Mouse (Mus musculus) MEL (cell line): ENCODE measurements around the gene Olfr288. TPM values are rescaled to one million over a fixed set of nuclear protein-coding genes. Genes with fewer than 3 reads are reported as not detected.

Experiments used
- DNase-seq: peaks from one replicate; pipeline ENCODE4 v3.0.0; 2011; ENCODE audit warnings: low read depth, low spot score
- H3K27ac ChIP-seq: 2 replicates; pipeline ENCODE4 v1.5.1; 2012; ENCODE audit warnings: low read depth, mild to moderate bottlenecking, control low read depth, low read length, moderate library complexity; ENCODE audit not compliant: control insufficient read depth
- H3K27me3 ChIP-seq, 2 experiments: fragments of 150-350 bp in 1 of 2; sonication (generic) in 1 of 2; 2 replicates each; pipeline ENCODE4 v1.6.1; 2012; ENCODE audit warnings: low read length in 2 of 2, mild to moderate bottlenecking in 2 of 2, improper control_type of control experiment in 1 of 2, moderate library complexity in 1 of 2; ENCODE audit not compliant: insufficient read depth in 2 of 2, control insufficient read depth in 1 of 2
- H3K36me3 ChIP-seq, 2 experiments: 2 replicates each; pipeline ENCODE4 v1.6.1; 2012 to 2014; ENCODE audit warnings: low read length in 2 of 2, improper control_type of control experiment in 1 of 2, inconsistent platforms in 1 of 2, mild to moderate bottlenecking in 1 of 2; ENCODE audit not compliant: insufficient read depth in 2 of 2, control insufficient read depth in 1 of 2
- H3K4me1 ChIP-seq, 2 experiments: fragments of 150-350 bp in 1 of 2; sonication (generic) in 1 of 2; 2 replicates each; pipeline ENCODE4 v1.6.1; 2012; ENCODE audit warnings: low read length in 2 of 2, improper control_type of control experiment in 1 of 2, mild to moderate bottlenecking in 1 of 2; ENCODE audit not compliant: insufficient read depth in 2 of 2, control insufficient read depth in 1 of 2
- H3K4me3 ChIP-seq, 2 experiments: fragments of 150-350 bp in 1 of 2; sonication (generic) in 1 of 2; 2 replicates each; pipeline ENCODE4 v1.5.1; 2012; ENCODE audit warnings: low read depth in 2 of 2, low read length in 2 of 2, mild to moderate bottlenecking in 2 of 2, moderate library complexity in 2 of 2, control low read depth in 1 of 2, improper control_type of control experiment in 1 of 2; ENCODE audit not compliant: control insufficient read depth in 1 of 2, insufficient read depth in 1 of 2
- H3K79me2 ChIP-seq: 2 replicates; pipeline ENCODE4 v1.6.1; 2012; ENCODE audit warnings: mild to moderate bottlenecking, low read length, moderate library complexity; ENCODE audit not compliant: control insufficient read depth, poor library complexity, insufficient read depth
- H3K9ac ChIP-seq: 2 replicates; pipeline ENCODE4 v1.6.1; 2012; ENCODE audit warnings: low read depth, mild to moderate bottlenecking, control low read depth, low read length, moderate library complexity; ENCODE audit not compliant: control insufficient read depth, poor library complexity, severe bottlenecking
- H3K9me3 ChIP-seq: fragments of 150-350 bp; sonication (generic); replicated peaks from 2 replicates; pipeline ENCODE4 v1.6.1; 2012; ENCODE audit warnings: mild to moderate bottlenecking, low read length, improper control_type of control experiment, moderate library complexity; ENCODE audit not compliant: insufficient read depth
- CTCF ChIP-seq, 3 experiments: IDR thresholded peaks in 2 of 3; conservative IDR thresholded peaks in 1 of 3; 2 replicates each; pipeline ENCODE4 v1.5.1; 2011 to 2012; ENCODE audit warnings: low read length in 3 of 3, low read depth in 2 of 3, mild to moderate bottlenecking in 2 of 3, improper control_type of control experiment in 1 of 3, inconsistent platforms in 1 of 3, mixed read lengths in 1 of 3, moderate library complexity in 1 of 3; ENCODE audit not compliant: control insufficient read depth in 1 of 3, insufficient read depth in 1 of 3, poor library complexity in 1 of 3, severe bottlenecking in 1 of 3
- E2F4 ChIP-seq: IDR thresholded peaks from 2 replicates; pipeline ENCODE4 v1.6.1; 2011; ENCODE audit warnings: low read depth, low read length, improper control_type of control experiment, borderline replicate concordance
- EP300 ChIP-seq, 2 experiments: IDR thresholded peaks; 2 replicates each; pipeline ENCODE4 v1.6.1; 2011; ENCODE audit warnings: improper control_type of control experiment in 2 of 2, low read length in 2 of 2, low read depth in 1 of 2, mild to moderate bottlenecking in 1 of 2
- GATA1 ChIP-seq: IDR thresholded peaks from 2 replicates; pipeline ENCODE4 v1.6.1; 2011; ENCODE audit warnings: low read depth, low read length, improper control_type of control experiment
- JUND ChIP-seq: IDR thresholded peaks from 2 replicates; pipeline ENCODE4 v1.6.1; 2011; ENCODE audit warnings: low read depth, mild to moderate bottlenecking, improper control_type of control experiment, low read length
- MAFK ChIP-seq: IDR thresholded peaks from 2 replicates; pipeline ENCODE4 v1.6.1; 2011; ENCODE audit warnings: low read depth, mild to moderate bottlenecking, low read length, improper control_type of control experiment, borderline replicate concordance
- MEF2A ChIP-seq: IDR thresholded peaks from 2 replicates; pipeline ENCODE4 v1.6.1; 2014; ENCODE audit warnings: low read depth, mild to moderate bottlenecking, inconsistent platforms, low read length, improper control_type of control experiment; ENCODE audit not compliant: poor library complexity, insufficient replicate concordance, severe bottlenecking; ENCODE audit errors: extremely low read depth
- MYB ChIP-seq: IDR thresholded peaks from 2 replicates; pipeline ENCODE4 v1.6.1; 2011; ENCODE audit warnings: mild to moderate bottlenecking, low read depth, low read length, improper control_type of control experiment
- POLR2AphosphoS2 ChIP-seq: IDR thresholded peaks from 2 replicates; pipeline ENCODE4 v1.6.1; 2011; ENCODE audit warnings: low read length, improper control_type of control experiment
- RAD21 ChIP-seq: IDR thresholded peaks from 2 replicates; pipeline ENCODE4 v1.6.1; 2011; ENCODE audit warnings: mild to moderate bottlenecking, low read depth, low read length, improper control_type of control experiment
- RCOR1 ChIP-seq: IDR thresholded peaks from 2 replicates; pipeline ENCODE4 v1.6.1; 2012; ENCODE audit warnings: low read depth, mild to moderate bottlenecking, inconsistent platforms, low read length, improper control_type of control experiment
- SIN3A ChIP-seq: IDR thresholded peaks from 2 replicates; pipeline ENCODE4 v1.6.1; 2012; ENCODE audit warnings: low read length, improper control_type of control experiment, inconsistent platforms
- SMC3 ChIP-seq: IDR thresholded peaks from 2 replicates; pipeline ENCODE4 v1.6.1; 2011; ENCODE audit warnings: low read depth, low read length, improper control_type of control experiment
- TAL1 ChIP-seq: IDR thresholded peaks from 2 replicates; pipeline ENCODE4 v1.6.1; 2012; ENCODE audit warnings: mild to moderate bottlenecking, inconsistent platforms, low read length, moderate library complexity, mixed read lengths
- TBP ChIP-seq: IDR thresholded peaks from 2 replicates; pipeline ENCODE4 v1.8.0; 2011; ENCODE audit warnings: low read depth, low read length, improper control_type of control experiment
- USF1 ChIP-seq: IDR thresholded peaks from 2 replicates; pipeline ENCODE4 v1.6.1; 2014; ENCODE audit warnings: low read depth, mild to moderate bottlenecking, inconsistent platforms, low read length, improper control_type of control experiment, moderate library complexity
- ZC3H11A ChIP-seq: IDR thresholded peaks from 2 replicates; pipeline ENCODE4 v1.6.1; 2012; ENCODE audit warnings: low read depth, mild to moderate bottlenecking, inconsistent platforms, low read length, improper control_type of control experiment
- ZKSCAN1 ChIP-seq: IDR thresholded peaks from 2 replicates; pipeline ENCODE4 v1.6.1; 2012; ENCODE audit warnings: low read depth, mild to moderate bottlenecking, inconsistent platforms, low read length, improper control_type of control experiment, moderate library complexity
- polyA plus RNA-seq, 2 experiments: library from polyadenylated mRNA; stranded (reverse) in 1 of 2; unstranded in 1 of 2; fragments of >175 nt in 1 of 2; fragments of >200 nt in 1 of 2; gene quantifications; 2 replicates each; pipeline versions ENCODE4 v1.2.1 to v1.2.4; 2012; ENCODE audit warnings: low replicate concordance in 2 of 2, low read depth in 1 of 2; ENCODE audit not compliant: insufficient read length in 2 of 2, insufficient read depth in 1 of 2, missing spikeins in 1 of 2
- total RNA-seq: library from RNA; depleted of rRNA; stranded (reverse); fragments of 300-350 nt; gene quantifications from 2 replicates; pipeline ENCODE4 v1.2.3, GENCODE M21; 2012

Olfr288 gene
- total and polyA plus RNA-seq, 3 experiments: not detected

GRCm38 (mm10) chr15:98155272-98155671 lies 40.1 kb downstream of the Olfr288 start:
- Histone ChIP-seq H3K27ac (no peak overlapping the region), H3K4me3 (no peak overlapping the region), H3K9me3 (no peaks in the 10 kb centered on the region), H3K9ac (no peak overlapping the region), H3K36me3 (peaks cover 0 to 2% of the 10 kb centered on the region in 2 experiments; a peak in 1 of 4 replicates), H3K4me1 (0 out of 4 replicates have a peak, but pooled peaks cover 0 to 2% of the 10 kb centered on the region in 2 experiments), H3K79me2 (no peaks in the 10 kb centered on the region), H3K27me3 (peaks cover 2 to 10% of the 10 kb centered on the region in 2 experiments)
- TF ChIP-seq RAD21: no peak
- peak; percentile 55; the same call in 1 of the 2 replicates for TF ChIP-seq ZKSCAN1
- no peak for DNase-seq

DNA sequence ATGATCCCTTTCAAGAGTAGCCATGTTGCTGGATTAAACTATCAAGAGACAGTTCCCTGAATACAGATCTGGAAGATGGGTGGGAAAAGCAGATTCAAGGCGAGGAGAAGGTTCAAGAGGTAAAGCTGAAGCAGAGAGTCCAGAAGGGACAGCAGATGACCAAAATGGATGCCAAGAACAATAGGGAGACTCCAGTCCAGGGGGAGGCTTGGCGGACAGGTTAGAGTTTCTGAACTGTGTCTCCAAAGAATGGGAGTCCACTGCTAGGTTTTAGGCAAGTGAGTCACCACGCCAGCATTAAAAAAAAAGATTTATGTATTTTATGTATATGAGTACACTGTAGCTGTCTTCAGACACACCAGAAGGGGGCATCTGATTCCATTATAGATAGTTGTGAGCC lies 40.7 kb downstream of the Olfr288 start:
- TF ChIP-seq MEF2A (no peak), TBP (no peak), ZC3H11A (no peak), MAFK (no peak), USF1 (no peak), GATA1 (no peak), SMC3 (no peak), TAL1 (no peak), E2F4 (no peak), RCOR1 (no peak), POLR2AphosphoS2 (no peak), EP300 (IDR thresholded peaks at IDR 0.05; ENCODE audit: low read depth in 1 of 2, low read length in 2 of 2) (no peak), JUND (no peak), SIN3A (no peak), MYB (no peak), CTCF (IDR thresholded peaks at IDR 0.05 in 2 of 3, conservative IDR thresholded peaks at IDR 0.05 in 1 of 3; ENCODE audit: control insufficient read depth in 1 of 3, insufficient read depth in 1 of 3, low read depth in 2 of 3, low read length in 3 of 3, poor library complexity in 1 of 3, severe bottlenecking in 1 of 3) (no peak)
- TF ChIP-seq, all 39 proteins: peak for 0
- H3K79me2 ChIP-seq: no peaks in the 10 kb centered on the region

More for the DNA sequence above, 40.7 kb downstream of the Olfr288 start:
- Histone ChIP-seq H3K4me3 (no peak overlapping the region), H3K36me3 (peaks cover 0 to 2% of the 10 kb centered on the region in 2 experiments; a peak in 1 of 4 replicates), H3K9ac (no peak overlapping the region), H3K9me3 (no peaks in the 10 kb centered on the region), H3K27ac (no peak overlapping the region), H3K27me3 (peaks cover under 1 to 5% of the 10 kb centered on the region in 2 experiments), H3K4me1 (0 out of 4 replicates have a peak, but pooled peaks cover 0 to 2% of the 10 kb centered on the region in 2 experiments)
- no peak for DNase-seq
